Mouse (Mus musculus): ENCODE results near the gene Ptk7. TPM values are rescaled to one million over a fixed set of nuclear protein-coding genes. Genes with fewer than 3 reads are reported as not detected.

The Ptk7 gene
- total RNA-seq, 2 experiments from 2014 or later: 11.2 to 11.4 TPM

DNA sequence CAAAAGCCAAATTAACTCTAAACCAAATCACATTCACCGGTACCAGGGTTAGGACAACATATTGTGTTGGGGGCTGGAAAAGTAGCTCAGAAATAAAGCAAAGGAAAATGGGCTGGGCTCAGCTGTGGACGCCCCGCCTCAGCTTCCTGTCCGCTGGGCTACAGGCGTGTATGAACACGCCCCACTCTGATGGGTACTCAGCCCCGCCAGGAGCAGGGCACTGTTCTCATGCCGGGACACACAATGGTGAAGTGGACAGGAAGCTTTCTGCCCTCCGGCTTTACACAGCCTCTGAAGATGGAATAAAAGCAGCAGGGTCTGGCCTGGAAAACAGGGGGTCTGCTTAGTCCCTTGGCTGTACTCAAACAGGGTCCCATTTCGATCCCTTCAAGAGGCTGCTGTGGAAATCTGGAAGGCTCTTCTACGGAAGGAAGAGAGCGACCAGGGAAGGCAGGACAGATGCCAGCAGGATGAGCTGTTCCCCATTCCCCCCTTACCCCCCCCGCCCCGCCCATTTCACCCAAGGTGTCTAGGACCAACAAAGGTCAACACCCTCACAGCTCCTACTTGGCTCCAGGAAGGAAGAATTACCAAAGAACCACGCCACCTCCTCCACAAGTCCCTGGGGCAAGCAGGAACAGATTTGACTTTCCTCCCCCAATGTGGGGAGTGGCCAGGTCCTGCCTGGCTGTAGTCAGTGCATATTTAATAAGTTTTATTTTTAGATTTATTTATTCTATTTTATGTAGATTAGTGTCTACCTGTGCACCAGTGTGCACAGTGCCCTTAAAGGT is 19.4 kb downstream of the Ptk7 start:
- DNase-seq (ENCODE audit: low spot score in 2 of 2): no peak

DNA sequence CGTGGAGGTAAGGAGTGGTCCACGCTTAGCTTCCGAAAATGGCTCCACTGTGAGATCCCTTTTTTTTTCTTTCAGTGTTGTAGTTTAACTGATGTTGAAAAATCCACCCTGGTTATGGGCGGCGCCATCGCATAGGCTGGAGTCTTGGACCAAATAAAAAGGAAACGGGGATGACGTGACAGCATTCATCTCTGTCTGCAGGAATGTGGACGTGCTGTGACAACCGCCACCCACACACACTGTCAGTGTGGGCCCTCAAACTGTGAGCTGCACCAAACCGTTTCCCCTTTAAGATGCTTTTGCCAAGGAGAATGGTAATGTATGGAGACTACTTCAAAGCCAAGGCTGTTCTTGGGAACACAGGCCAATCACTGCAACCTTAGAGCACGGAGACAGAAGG is 23.3 kb downstream of the Ptk7 start:
- DNase-seq (ENCODE audit: low spot score in 2 of 2): no peak

DNA sequence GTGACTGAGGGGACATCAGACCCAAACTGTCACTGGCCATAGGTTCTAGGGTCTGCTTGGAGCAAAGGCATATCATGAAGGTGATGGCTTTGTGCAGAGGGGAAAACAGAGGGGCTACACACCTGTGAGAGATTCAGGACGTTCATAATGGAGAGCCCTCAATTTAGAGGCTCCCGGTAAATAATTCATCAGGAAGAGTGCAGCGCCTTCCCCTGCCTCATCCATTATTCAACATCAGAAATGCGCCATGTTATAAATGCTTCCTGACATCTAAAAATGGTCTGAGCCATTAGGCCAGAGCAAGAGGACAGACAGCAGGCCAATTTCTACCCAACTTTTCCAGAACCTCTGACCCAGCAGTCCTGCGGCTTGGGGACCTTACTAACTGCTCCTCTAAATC is 24.2 kb downstream of the Ptk7 start:
- DNase-seq (ENCODE audit: low spot score in 2 of 2): no peak

DNA sequence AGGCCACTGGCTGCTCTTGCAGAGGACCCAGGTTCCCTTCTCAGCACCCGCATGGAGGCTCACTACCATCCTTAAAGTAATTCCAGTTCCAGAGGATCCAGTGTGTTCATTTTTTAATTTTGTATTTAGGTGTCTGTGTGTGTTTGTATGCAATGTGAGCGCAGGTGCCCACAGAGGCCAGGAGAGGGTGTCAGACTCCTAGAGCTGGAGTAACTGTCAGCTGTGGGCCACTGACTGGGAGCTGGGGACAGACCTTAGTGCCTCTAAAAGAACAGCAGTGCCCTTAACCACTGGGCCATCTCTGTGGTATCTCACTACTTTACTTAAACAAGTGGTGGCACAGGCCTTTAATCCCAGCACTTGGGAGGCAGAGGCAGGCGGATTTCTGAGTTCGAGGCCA is 26.1 kb downstream of the Ptk7 start:
- DNase-seq (ENCODE audit: low spot score in 2 of 2): no peak

DNA sequence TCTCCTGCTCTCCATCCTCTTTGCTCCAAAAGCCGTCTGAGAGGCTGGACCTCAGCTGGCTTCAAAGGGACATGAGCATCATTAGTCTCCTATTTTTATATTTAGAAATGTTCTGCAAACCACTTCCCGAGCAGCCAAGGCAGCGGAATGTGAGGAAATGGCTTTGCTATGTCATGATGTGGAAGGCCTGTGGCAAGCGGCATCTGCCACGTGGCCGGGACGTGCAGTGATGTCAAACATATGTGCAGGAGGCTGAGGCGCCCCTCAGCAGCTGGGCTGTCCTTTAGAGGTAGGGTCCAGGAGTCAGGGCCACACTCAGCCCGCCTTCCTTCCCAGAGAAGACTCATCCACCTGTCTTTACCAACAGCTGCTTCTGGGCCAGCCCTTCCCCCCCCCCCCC is 27.1 kb downstream of the Ptk7 start:
- DNase-seq (ENCODE audit: low spot score in 2 of 2): no peak

DNA sequence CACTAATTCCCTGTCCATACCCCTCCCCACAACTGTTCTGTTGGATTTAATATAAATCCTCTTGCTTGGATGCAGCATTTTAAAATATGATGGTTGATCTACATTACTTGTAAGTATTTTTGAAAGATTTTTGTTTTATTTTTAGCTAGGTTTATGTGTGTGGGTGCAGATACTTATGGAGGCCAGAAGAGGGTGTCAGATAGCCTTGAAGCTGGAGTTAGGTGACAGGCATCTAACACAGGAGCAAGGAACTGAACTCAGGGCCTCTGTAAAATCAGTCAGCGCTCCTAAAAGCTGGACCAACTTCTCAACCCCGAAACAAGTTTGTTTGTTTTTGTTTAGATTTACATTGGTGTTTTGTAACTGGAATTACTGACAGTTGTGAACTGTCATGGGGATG is 28.7 kb downstream of the Ptk7 start:
- DNase-seq (ENCODE audit: low spot score in 2 of 2): no peak

DNA sequence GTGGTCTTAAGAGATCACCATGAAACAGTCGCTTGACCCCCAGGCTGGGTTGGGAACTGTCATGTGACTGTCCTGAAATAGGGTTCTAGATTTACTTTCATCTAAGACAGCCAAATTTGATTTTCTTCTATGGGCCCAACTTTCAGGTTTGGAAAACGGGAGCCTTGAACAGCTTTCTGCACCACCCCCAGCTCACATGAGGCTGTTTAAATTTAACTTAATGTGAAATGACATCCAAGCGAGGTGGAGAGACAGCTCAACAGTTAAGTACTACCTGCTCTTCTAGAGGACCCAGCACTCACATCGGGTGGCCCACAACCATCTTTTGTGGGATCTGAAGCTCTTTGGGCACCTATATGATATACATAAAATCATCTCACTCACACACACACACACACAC is 30.3 kb downstream of the Ptk7 start:
- no peak for DNase-seq (ENCODE audit: low spot score in 2 of 2)

DNA sequence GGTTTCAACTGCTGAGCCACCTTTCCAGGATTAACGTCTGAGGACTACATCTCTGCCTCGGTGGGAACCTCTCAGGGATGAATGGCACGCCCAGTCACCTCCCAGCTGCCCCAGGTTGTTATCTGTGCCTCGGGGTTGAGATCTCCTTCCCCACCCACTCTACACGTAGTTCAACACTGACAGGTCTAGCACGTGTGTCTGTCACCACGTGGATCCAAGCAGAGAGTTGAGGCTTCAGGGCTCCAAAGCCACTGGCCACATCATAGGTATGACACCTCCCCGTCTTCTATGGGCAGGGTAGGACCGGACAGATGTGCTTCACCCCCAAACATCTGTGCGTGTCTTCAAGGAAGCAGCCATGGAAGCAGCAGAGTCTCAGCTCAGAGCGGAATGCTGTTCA is 31.3 kb downstream of the Ptk7 start:
- DNase-seq (ENCODE audit: low spot score in 2 of 2): no peak

DNA sequence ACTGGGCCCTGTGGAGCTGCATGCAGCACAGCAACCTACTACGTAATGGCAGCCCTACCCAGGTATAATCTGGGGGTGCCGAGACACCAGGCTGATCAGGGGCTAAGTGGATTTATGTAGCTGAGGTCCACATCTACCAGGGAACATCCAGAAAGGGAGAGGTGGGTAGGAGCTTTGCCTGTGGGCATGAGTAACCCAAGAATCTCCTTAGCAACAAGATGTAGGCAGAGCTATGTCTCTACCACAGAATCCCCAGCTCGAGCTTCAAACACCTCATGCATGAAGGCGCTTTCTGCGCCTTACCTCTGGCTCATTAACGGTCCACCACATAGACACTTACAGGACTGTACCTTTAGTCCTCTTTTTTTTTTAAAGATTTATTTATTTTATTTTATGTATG is 34.0 kb downstream of the Ptk7 start:
- DNase-seq (ENCODE audit: low spot score in 2 of 2): no peak

DNA sequence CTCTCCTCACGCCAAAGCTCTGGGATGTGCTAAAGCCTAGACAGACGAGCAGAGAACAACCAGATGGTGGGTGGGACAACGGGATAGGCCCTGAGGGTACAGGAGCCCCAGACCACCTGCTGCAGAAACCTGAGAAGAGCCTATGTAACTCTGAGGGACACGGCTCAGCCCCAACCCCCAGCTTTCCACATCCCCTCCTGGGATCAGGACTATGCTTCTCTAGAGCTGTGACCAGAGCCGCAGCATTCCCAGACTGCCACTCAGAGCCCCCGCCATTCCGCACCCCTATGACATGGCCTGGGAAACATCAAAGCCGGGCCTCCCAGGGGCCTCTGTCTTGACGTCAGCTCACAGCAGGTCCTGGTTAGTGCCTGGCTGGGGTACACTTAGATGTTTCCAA is 34.7 kb downstream of the Ptk7 start:
- no peak for DNase-seq (ENCODE audit: low spot score in 2 of 2)

DNA sequence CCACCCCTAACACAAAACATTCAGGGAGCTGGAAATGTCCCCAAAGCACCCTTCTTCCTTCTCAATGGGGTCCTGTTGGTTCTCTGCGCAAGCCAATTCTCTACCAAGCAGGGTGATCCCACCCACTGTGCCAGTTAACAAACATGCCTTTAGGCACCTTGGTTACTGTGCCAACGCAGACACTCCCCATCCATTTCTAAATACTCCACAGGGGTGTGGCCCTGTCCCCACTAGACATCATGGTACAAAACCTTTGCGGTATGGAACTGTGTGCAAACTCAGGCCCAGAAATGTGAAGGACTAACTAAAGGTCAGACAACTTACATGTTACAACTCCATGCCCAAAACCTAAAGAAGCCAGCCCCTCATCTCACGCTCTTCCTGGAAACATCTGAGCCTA is 36.2 kb downstream of the Ptk7 start:
- no peak for DNase-seq (ENCODE audit: low spot score in 2 of 2)

DNA sequence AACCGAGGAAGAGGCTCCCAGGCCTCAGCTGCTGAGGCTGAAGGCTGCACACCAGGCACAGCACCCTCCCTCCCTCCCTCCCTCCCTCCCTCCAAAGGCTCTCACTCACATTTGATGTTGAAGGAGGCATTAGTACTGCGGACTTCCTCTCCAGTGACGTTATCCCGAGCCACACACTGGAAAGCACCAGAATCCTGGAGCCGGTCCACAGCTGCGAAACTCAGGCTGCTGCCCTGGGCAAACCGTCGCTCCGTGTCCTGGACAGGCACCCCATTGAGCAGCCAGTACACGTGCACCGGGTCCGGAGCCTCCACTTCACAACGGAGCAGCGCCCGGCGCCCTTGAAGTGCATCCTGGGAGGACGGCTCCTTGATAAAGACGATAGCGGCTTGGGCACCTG is 37.9 kb downstream of the Ptk7 start:
- no peak for DNase-seq (ENCODE audit: low spot score in 2 of 2)

DNA sequence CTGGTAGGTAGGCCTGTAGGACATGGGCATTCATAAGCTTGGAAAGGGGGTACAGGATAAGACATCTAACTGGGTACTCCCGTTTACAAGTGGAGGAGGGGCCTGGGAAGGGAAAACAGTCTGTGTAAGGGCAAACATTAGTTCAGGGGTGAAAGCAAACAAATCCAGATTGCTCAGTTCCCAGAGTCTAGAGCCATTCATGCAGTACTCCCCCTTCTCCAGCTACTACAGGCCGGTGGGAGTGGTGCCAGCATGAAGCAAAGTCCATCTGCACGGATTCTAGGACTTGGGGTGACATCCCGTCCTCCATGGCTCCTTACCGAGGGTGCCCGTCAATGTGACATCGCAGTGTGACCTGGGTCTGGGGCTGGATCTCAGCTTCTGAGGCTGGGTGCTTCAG is 38.9 kb downstream of the Ptk7 start:
- no peak for DNase-seq (ENCODE audit: low spot score in 2 of 2)

DNA sequence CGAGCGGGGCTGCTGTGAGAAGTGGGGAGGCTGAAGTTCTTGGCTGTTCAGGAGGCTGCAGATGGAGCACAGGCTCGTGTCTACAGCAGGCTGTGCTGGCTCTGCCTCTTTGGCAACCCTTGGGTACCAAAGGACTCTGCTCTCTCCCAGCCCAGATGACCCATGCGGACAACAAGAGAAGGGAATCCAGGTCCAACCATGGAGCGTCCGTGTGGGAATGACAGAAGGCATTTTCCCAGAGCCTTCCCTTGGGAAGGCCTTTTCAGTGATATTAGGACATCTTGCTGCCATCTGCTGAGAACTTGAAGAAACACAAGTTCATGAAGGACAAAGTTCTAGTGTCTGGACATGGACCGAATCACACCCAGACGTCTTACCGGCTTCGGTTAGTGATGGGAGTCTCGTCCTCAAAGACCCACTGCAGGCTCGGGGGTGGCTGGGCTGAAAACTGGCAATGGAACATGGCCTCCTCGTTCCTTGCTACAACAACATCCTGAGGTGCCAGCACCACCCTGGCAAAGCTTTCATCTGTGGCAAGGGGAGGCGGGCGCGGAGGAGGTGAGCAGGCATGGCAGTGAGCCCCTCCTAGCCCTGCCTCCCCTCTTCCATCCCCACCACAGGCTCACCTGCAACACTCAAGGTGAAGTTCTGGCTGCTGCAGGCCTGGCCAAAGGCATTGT is 39.5 kb downstream of the Ptk7 start:
- DNase-seq (ENCODE audit: low spot score in 2 of 2): no peak

DNA sequence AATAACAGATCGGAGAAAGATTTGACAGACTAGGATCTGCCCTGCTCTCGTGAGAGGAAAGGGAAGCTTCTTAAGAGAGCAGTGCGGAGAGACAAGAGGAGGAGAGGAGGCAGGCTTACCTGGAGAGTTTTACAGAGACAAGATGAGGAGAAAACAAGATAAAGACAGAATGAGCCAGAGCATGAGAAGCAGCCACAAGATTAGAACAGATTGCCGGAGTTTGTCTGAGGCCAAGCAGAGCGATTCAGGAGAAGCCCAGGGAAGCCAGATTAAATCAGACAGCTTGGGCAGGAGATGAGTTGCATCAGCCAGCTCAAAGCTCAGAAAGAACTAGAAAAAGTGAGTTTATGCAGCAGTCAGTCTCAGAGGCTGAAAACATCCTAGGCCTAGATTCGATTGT is 40.4 kb downstream of the Ptk7 start:
- no peak for DNase-seq (ENCODE audit: low spot score in 2 of 2)

DNA sequence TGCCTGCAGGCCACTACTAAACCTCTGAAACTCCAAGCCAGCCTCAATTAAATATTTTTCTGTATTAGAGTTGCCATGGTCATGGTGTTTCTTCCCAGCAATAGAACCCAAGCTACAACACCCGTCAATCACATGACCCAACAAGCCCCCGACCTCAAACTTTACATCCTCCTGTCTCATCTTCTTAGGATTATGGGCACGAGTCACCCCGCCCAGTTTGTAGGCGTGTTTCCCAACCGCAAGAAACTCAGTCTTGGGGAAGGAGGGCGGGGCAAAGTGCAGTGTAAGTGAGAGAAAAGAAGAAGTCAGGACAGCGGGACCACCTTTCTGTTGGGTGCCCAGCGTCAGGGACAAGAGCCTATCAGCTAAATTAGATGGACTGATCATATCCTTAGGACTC is 41.1 kb downstream of the Ptk7 start:
- no peak for DNase-seq (ENCODE audit: low spot score in 2 of 2)

DNA sequence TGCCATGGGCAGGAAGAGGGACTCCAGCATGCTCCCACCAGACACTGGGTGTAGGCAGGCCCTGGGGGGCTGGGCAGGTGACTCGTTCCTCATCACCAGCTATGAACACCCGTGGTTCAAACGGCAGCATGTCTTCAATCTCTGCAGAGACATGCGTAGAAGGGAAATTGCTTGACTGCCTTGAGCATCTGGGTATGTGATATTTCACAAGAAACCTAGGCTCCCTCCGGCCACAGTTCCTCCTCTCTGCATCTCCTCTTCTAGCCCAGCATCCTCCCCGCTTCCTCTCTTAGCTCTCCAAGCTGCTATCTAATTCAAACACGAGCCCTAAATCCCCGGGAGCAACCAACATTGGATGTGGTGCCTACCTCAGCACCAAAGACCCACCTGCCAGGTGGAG is 43.0 kb downstream of the Ptk7 start:
- DNase-seq (ENCODE audit: low spot score in 2 of 2): no peak

DNA sequence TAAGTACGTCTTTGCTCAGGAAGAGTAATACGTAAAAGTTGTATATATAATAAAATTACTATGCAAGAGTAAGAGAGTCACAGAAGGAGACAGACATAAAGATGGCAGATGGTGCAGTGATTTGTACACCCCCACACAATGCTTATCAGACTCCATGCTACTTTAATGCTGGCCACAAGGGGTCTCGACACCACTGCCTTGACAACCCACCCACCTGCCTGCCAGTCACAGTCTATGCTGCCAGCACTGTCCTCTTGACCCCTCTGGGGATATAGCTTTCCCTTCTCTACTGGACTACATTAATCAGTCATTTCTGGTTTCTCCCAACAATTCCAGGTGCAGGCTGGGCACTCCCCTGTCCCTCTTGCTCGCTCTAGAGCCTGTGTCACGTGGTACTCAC is 50.7 kb downstream of the Ptk7 start:
- DNase-seq (ENCODE audit: low spot score in 2 of 2): no peak

DNA sequence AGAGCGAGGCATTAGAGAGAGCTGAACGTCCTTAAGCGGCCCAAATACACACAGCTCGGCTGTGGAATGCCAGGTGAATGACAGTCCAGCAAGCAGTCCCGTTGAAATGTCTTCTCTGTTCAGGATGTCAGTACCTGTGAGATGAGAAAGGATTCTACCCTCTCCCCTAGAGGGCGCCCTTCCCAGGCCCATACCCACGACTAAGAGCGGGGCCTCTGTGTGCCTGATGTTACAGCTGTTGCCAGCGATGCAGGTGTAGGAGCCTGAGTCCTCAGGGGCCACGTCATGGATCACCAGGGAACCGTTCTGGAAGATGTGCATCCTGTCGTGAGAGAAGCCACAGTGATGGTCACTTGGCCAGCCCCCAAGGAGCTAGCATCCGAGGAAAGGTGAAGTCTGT is 53.2 kb downstream of the Ptk7 start:
- DNase-seq (ENCODE audit: low spot score in 2 of 2): no peak

DNA sequence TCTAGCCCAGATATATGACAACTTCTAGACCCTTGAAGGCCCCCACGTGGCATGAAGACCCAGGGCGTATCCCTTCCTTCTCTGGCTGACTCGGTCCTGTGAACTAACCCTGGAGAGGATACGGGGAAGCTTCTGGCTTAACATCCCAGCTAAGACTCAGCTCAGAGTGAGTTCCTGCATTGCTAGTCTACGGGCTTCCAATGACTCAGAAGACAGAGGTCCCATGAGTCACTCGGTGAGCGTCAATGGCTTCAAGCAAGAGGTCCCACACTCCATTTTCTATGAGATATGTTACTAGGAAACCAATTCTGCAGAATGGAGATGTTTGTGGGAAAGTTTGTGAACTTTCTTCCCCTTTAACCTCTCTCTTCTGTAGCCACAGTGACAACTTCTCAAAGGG is 54.8 kb downstream of the Ptk7 start:
- DNase-seq (ENCODE audit: low spot score in 2 of 2): no peak

DNA sequence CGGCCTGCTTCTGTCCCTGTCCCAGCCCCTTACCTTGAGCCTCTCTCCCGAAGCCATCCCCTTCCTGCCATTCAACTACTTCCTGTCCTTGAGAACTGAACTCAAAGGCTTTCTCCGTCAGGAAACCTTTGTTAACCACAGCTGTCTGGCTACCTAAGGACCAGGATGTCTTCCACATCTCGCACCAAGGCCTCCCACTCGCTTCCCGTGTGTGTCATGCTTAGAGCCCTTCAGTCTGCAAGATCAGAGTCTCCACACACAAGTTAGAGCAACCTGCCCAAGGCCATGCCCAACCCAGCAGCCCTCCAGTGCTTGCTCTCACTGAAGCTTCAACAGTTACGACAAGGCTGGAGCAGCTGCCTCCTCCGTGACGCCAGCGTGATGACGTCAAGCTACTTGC is 58.3 kb downstream of the Ptk7 start:
- no peak for DNase-seq (ENCODE audit: low spot score in 2 of 2)

DNA sequence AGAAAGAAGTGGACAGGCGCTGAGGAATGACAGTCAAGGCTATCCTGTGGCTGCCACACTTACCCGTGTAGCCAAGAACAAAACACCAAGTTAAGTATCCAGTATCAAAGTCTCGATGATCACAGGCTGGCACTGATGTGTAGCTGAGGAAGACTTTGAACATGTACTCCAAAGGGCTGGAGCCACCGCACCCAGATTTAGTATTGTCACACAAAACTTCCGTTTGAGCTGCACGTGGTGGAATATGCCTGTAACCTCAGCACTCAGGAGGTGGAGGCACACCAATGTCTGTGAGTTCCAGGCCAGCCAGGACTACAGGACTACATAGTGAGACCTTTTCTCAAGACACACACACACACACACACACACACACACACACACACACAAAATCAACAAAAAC is 70.2 kb downstream of the Ptk7 start:
- no peak for DNase-seq (ENCODE audit: low spot score in 2 of 2)

DNA sequence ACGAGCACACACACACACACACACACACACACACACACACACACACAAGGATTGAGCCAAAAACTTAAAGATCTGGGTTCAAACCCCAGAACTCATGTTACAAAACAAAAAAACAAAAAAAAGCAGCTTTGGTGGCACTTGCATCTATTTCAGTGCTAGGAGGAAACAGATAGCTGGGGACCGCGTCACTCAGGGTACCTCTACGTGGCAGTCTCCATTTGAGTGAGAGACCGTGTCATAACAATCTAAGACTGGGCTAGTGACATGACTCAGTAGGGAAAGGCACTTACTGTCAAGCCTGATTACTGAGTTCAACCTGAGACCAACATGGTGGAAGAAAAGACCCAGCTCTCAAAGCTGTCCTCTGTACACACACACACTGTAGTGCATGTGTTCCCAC is 71.2 kb downstream of the Ptk7 start:
- no peak for DNase-seq (ENCODE audit: low spot score in 2 of 2)
